Mouse (Mus musculus) bone marrow macrophage, adult 2 months (primary cell): Measurements from ENCODE around the gene Msl2.

Source experiments
- CTCF ChIP-seq: IDR thresholded peaks from 2 replicates; pipeline ENCODE4 v1.5.1; 2012; ENCODE audit warnings: low read depth, mild to moderate bottlenecking, low read length, moderate library complexity
- POLR2A ChIP-seq: IDR thresholded peaks from 2 replicates; pipeline ENCODE4 v1.6.1; 2012; ENCODE audit warnings: mild to moderate bottlenecking, low read depth, low read length, borderline replicate concordance

DNA sequence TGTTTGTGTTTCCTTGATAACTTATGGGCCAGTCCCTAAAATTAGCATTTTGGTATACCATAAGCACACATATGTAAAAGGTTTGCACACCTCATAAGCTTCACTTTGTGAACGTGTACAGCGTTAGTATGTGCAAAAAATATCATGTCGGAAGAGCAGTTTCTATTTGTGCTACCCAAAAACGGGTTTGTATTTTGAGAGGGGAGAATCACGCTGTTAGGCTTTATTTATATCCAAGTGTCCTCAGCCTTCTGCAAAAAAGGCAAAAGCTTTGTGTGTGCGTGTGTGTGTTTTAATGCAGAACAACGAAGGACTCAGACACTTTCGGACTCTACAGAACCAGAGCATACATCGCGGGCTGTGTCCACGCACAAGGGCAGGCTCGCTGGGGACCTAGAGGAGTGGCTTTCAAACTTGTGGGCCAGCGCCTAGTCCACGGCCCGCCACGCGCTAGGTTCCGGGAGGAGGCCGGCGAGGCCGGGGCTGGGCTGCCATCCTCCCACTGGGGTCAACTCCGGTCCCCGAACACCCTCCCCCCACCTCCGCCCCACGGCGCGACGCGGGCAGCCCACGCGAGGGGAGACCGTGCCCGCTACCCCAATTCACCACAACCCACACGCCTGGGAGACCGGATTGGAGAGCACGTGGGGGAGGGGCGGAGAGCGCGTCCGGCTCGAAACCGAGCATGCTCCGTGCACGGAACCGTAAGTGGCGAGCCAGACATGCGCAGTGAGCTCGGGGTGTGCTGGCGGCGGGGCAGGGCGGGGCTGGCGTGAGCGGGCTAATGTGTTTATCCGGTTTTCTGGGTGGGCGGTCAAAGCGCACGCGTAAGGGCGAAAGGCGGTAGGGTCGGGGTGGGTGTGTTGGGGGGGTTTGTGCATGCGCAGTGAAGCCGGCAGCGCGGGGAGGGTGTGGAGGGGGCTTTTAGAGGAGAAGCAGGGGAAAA is 587 bp upstream of the Msl2 start:
- TF ChIP-seq CTCF (no peak), POLR2A (no peak)
